Mouse (Mus musculus) left cerebral cortex, postnatal 14 days (tissue): ENCODE measurements around the gene Idh1. TPM values are rescaled to one million over a fixed set of nuclear protein-coding genes. Genes with fewer than 3 reads are reported as not detected.

Source experiments
- DNase-seq, 2 experiments: peaks; one replicate each; pipeline ENCODE4 v3.0.0; 2021 to 2022; ENCODE audit warnings: low spot score in 2 of 2, mixed read lengths in 1 of 2
- intact Hi-C: fragments of 180-260 bp; cut with DNase I; formaldehyde crosslinking; loops from one replicate; pipeline ENCODE4 v1.15.1; 2025
- total RNA-seq, 2 experiments: library from RNA; stranded (reverse); gene quantifications; 2 replicates each; pipeline ENCODE4 v1.2.3; 2021

Idh1 gene
- total RNA-seq, 2 experiments from 2014 or later: 52.8 to 67.6 TPM

GRCm38 (mm10) chr1:65122574-65123372 is 63.5 kb downstream of the Idh1 start, which contains the start of gene D630023F18Rik:
TSS of gene D630023F18Rik (minus strand) at chr1:65123214.
- intact Hi-C loops: no loop called here
- DNase-seq: peak; percentile 32 to 35

DNA sequence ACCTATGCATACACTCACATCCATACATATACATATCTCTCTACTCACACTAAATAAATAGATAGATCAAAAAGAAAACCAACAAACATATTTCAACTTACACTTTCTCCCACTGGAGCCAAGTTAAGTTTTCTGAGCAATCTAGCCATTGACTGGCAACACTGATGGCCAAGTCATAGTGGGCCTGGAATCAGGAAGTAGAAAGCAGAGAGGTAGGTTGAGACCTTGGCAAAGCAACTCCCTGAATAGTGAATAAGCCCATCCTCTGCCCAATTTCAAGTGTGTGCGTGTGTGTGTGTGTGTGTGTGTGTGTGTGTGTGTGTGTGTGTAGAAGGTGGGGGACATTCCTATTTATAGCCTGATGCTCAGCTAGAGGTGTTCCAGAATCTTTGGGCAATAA is 66.9 kb downstream of the Idh1 start, which contains the start of gene Gm28845:
Gene Gm28845, minus strand, starts transcription at position 121 of the 400 bp plus-strand sequence.
- intact Hi-C loops: no loop called here
- DNase-seq: no peak

DNA sequence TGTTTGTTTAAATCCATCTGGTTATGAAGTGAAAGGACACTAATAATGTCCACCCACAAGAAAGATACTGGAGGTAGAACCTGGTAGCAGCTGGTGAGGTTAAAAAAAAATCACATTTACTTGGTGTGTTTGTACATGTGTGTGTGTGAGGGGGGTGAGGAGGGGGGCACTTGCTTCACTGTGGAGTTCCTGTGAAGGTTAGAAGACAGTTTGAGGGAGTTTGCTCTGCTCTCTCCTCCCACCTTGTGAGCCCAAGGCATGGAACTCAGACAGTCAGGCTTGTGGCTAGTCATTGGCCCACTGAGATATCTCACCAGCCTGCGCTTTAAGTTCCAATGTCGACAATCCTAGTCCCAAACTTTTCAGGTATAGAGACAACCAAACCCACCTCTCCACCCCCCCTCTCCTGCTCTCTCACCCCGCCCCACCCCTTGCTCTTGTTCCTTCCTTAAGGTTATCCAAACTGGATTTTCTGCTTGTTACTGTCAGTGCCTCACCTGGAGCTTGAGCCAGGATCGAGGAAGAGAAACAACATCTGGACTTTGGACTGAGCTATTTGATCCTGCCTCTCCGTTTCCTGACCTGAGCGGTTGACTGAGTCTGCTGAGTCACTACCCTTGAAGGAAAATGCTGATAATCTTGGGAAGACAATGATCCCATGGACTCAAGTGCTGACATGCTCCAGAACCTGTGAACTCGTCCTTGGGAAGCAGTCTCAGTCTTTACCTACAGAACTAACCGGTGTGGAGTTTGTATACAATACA is 68.0 kb downstream of the Idh1 start:
- DNase-seq: no peak
- intact Hi-C loops: no loop called here

DNA sequence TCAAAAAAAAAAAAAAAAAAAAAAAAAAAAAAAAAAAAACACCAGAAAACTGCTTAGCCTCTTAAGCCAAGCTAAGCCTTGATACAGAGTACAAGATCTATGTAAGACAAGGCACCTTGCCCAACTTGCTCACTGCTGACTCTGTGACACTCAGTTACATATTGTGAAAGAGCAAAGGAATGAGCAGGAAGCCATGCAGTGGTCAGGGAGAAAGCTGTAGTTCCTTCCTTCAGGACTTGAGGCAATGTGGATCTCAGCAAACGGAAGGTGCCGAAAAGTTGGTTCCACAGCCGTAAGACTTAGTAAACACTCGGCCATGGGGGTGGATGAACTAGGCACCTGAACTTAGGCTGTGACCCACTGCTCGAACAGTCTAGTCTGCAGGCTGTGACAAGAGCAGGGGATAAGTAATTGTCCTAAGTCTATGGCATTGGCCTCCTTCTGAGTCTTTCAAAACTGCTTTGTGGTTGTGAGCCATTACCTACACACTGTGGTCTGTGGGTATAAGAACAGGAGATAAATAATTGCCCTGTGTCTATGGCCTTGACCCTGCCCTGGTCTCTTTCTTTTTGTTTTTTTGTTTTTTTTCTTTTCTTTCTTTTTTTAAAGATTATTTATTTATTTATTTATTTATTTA is 72.6 kb downstream of the Idh1 start:
- DNase-seq: no peak
- intact Hi-C loops: loop anchor here (5.0 kb wide), 1 partner anchor 49 kb away; no protein-coding TSS in a partner anchor

DNA sequence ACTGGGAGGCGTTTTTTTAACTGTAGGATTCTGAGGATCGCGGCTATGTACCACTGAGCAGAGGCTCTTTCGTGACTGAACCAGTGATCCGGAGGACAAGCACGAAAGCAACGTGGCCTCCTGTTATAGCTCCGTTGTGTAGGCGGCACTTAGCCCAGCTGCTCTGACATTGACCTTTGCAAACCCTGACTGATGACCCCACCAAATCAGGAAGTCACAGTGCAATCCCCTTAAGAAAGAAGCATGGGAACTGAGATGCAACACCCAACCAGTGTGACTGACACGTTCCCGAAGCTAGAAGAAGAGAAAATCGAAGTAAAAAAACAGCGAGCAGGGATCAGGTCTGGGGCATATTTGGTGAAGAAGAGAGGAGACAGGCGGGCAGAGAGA is 73.5 kb downstream of the Idh1 start:
- intact Hi-C loops: loop anchor here (1.0 to 5.0 kb wide), 2 partner anchors 49 to 64 kb away; no protein-coding TSS in a partner anchor
- DNase-seq: no peak

DNA sequence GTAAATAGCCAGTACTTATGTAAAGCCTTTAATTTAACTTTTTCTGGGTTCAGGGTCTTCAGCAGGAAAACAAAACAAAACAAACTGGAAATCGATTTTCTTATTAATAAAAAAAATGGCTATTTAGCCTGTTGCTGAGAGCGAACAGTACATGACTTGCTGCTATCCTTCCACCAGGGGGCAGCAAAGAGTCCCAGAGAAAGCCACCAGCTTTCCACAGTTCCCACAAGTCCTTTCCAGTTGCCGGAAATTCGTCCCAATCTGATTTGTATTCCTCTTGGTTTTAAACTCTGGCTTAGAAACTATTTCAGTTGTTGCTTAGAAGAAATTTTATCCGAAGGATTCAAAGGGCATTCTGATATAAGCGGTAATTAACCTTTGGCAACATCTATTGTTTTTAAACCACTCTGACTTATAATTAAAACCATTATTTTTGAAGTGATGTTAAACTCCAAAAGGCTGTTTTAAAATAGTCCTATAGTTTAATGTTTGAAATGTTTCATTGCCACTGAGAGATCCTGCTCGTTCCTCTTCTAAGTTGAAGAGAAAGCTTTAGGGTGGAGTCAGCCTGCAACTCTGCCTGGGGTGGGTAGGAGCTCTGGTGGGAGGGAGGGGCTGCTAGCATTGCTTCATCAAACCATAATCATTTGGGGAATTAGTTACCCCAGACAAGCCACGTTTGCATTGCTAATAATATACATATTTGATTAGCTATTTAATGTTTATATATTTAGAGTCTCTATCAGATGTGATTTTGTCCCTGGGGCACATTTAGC is 74.1 kb downstream of the Idh1 start:
- intact Hi-C loops: loop anchor here (1.0 to 5.0 kb wide), 2 partner anchors 50 to 65 kb away; no protein-coding TSS in a partner anchor
- DNase-seq: peak; percentile 80 to 82

GRCm38 (mm10) chr1:65109756-65110435 is 76.4 kb downstream of the Idh1 start:
- DNase-seq: no peak
- intact Hi-C loops: loop anchor here (5.0 kb wide), 1 partner anchor 52 kb away; no protein-coding TSS in a partner anchor

GRCm38 (mm10) chr1:65109196-65109595 is 77.1 kb downstream of the Idh1 start:
- DNase-seq: no peak
- intact Hi-C loops: no loop called here

Other genes with a start within 250 kb of the Idh1 start
- gene Plekhm3, start 229.7 kb downstream of the Idh1 start, total RNA-seq: 10 to 100 TPM; 29.5 to 30.0 TPM
- not detected for gene Akr1cl, start 153.7 kb downstream of the Idh1 start, total RNA-seq
- gene Cryge, start 135.4 kb downstream of the Idh1 start, total RNA-seq: not detected
- not detected for gene Crygd, start 123.0 kb downstream of the Idh1 start, total RNA-seq
- gene Crygc, start 112.8 kb downstream of the Idh1 start, total RNA-seq: not detected
- gene Crygb, start 104.2 kb downstream of the Idh1 start, total RNA-seq: not detected
- gene Cryga, start 83.1 kb downstream of the Idh1 start, total RNA-seq: 1 to 10 TPM; 1.4 to 1.6 TPM
- not detected for gene Gm28845, start 66.9 kb downstream of the Idh1 start, total RNA-seq
- gene D630023F18Rik, start 63.3 kb downstream of the Idh1 start, total RNA-seq: 10 to 100 TPM; 10.5 to 15.8 TPM
- 10 to 100 TPM; 40.6 to 43.2 TPM for gene Pikfyve, start 183 bp upstream of the Idh1 start, total RNA-seq
- gene Pth2r, start 95.6 kb upstream of the Idh1 start, total RNA-seq: 1 to 10 TPM; 3.4 to 3.7 TPM